Mouse (Mus musculus): Measurements from ENCODE around the gene Ccr6. TPM values are rescaled to one million over a fixed set of nuclear protein-coding genes. Genes with fewer than 3 reads are reported as not detected.
"Not testable (repeated sequence)": the region's sequence is repeated elsewhere in the genome, so short reads cannot be mapped to it uniquely, and the experiment has no call there.

The Ccr6 gene
- polyA plus RNA-seq, 1 experiment from 2014 or later: not detected

- not testable (repeated sequence) for H3K27me3 ChIP-seq (replicated peaks); H3K9ac ChIP-seq (replicated peaks); H3K4me3 ChIP-seq (replicated peaks); H3K4me2 ChIP-seq; H3K9me3 ChIP-seq (replicated peaks); H3K36me3 ChIP-seq; H3K27ac ChIP-seq (replicated peaks); ATAC-seq (ENCODE audit: low FRiP score); H3K4me1 ChIP-seq
- WGBS: 15% methylated on average over 7 of the region's 7 CpGs
These were observed 28.8 kb downstream of the Ccr6 start for GRCm38 (mm10) chr17:8264638-8265037.

DNA sequence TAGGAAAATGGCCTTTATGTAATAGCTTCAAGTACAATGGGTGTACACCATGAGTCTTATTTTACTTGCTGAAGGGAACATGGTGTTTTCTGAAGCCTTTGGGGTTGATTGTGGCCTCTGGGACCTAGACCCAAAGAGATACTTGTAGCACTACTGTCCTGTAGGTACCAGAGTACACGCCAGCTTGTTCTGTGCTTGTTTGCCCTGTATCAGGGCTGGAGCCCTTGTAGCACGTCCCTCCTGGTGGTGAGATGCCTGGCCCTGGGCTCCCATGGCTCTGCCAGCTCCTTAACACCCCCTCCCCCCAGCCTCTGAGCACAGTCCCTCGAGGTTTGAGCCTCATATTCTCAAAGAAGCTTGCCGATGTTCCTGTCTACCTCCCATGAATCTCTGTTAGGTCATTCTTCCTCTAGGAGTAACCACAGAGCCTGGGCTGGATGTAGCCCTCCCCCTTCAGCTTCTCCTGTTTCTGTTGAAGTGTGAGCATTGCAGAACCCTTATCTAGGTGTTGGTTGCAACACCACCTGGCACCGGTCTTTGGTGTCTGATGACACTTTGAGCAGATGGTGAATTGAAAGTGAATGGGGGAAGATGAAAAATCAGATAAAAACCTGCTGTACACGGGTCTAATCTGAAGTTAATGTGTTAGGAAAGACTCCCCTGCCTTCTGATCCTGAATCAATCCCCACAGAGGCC, 36.4 kb downstream of the Ccr6 start:
- Histone ChIP-seq H3K9ac (replicated peaks) (no peak overlapping the region), H3K4me3 (replicated peaks) (no peak overlapping the region), H3K4me1 (no peaks in the 10 kb centered on the region), H3K27me3 (replicated peaks) (no peaks in the 10 kb centered on the region), H3K4me2 (no peak overlapping the region), H3K27ac (replicated peaks) (no peak overlapping the region), H3K9me3 (replicated peaks) (no peaks in the 10 kb centered on the region), H3K36me3 (no peaks in the 10 kb centered on the region)
- WGBS: 57% methylated on average over 6 of the region's 6 CpGs
- ATAC-seq (ENCODE audit: low FRiP score): no peak

GRCm38 (mm10) chr17:8272951-8273350, 37.1 kb downstream of the Ccr6 start:
- Histone ChIP-seq H3K4me3 (replicated peaks) (no peak overlapping the region), H3K4me2 (no peak overlapping the region), H3K9me3 (replicated peaks) (no peaks in the 10 kb centered on the region), H3K27me3 (replicated peaks) (no peaks in the 10 kb centered on the region), H3K9ac (replicated peaks) (no peak overlapping the region), H3K36me3 (no peaks in the 10 kb centered on the region), H3K4me1 (no peaks in the 10 kb centered on the region), H3K27ac (replicated peaks) (no peak overlapping the region)
- 83% methylated on average over 6 of the region's 6 CpGs for WGBS
- no peak for ATAC-seq (ENCODE audit: low FRiP score)

- no peak for ATAC-seq (ENCODE audit: low FRiP score)
- H3K27ac ChIP-seq (replicated peaks): no peak overlapping the region
- no peaks in the 10 kb centered on the region for H3K36me3 ChIP-seq
- no peaks in the 10 kb centered on the region for H3K9me3 ChIP-seq (replicated peaks)
- H3K27me3 ChIP-seq (replicated peaks): no peaks in the 10 kb centered on the region
- H3K4me2 ChIP-seq: no peak overlapping the region
- 81% methylated on average over 4 of the region's 4 CpGs for WGBS
- H3K4me3 ChIP-seq (replicated peaks): no peak overlapping the region
- H3K4me1 ChIP-seq: no peaks in the 10 kb centered on the region
- H3K9ac ChIP-seq (replicated peaks): no peak overlapping the region
These were observed 40.2 kb downstream of the Ccr6 start for GRCm38 (mm10) chr17:8276071-8276470.

- H3K27ac ChIP-seq (replicated peaks): no peak overlapping the region
- no peaks in the 10 kb centered on the region for H3K36me3 ChIP-seq
- 79% methylated on average over 7 of the region's 7 CpGs for WGBS
- no peaks in the 10 kb centered on the region for H3K27me3 ChIP-seq (replicated peaks)
- ATAC-seq (ENCODE audit: low FRiP score): no peak
- H3K4me3 ChIP-seq (replicated peaks): no peak overlapping the region
- H3K9ac ChIP-seq (replicated peaks): no peak overlapping the region
- H3K9me3 ChIP-seq (replicated peaks): no peaks in the 10 kb centered on the region
- no peaks in the 10 kb centered on the region for H3K4me1 ChIP-seq
- H3K4me2 ChIP-seq: no peak overlapping the region
These were observed 40.8 kb downstream of the Ccr6 start for GRCm38 (mm10) chr17:8276680-8277079.

DNA sequence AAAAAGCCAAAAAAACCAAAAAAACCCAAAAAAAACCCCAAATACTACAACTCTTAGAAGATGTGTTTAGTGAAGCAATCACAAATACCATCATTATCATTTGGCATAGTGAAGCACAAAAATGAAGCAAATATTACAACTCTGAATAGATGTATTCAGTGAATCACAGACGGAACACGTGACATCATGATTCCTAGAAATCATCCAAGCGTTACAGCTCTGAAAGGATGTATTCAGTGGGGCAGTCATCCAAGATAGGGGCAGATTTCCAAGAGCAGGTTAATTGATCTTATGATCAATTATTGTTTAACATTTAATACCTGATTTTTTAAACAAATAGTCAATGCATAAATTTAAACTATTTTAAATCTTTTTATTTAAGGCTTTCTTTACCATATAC, 41.4 kb downstream of the Ccr6 start:
- Histone ChIP-seq H3K36me3 (no peaks in the 10 kb centered on the region), H3K4me3 (replicated peaks) (no peak overlapping the region), H3K27ac (replicated peaks) (no peak overlapping the region), H3K27me3 (replicated peaks) (no peaks in the 10 kb centered on the region), H3K4me2 (no peak overlapping the region), H3K9me3 (replicated peaks) (no peaks in the 10 kb centered on the region), H3K9ac (replicated peaks) (no peak overlapping the region), H3K4me1 (no peaks in the 10 kb centered on the region)
- ATAC-seq (ENCODE audit: low FRiP score): no peak
- 86% methylated on average over 3 of the region's 3 CpGs for WGBS

DNA sequence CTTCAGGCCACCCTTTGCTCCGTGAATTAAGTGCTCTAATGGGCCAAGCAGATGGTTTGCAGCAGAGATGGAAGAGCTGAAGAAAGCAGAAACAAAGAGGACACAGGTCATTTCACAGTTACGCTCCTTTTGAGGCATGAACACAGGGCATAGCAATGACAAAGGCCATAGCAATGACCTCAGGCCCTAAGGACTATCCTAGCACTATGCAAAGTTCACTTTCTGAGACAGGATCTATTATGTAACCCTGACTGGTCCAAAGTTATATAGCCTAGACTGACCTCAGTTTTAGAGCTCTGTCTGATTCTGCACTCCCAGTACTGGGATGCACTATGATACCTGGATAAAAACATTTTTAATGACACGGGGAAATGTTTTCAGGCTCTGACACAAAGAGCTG, 42.5 kb downstream of the Ccr6 start:
- no peak overlapping the region for H3K27ac ChIP-seq (replicated peaks)
- no peak overlapping the region for H3K4me3 ChIP-seq (replicated peaks)
- no peak overlapping the region for H3K4me2 ChIP-seq
- no peak for ATAC-seq (ENCODE audit: low FRiP score)
- no peak overlapping the region for H3K9ac ChIP-seq (replicated peaks)
- no peaks in the 10 kb centered on the region for H3K36me3 ChIP-seq
- H3K4me1 ChIP-seq: peaks cover 8% of the 10 kb centered on the region
- 59% methylated on average over 3 of the region's 3 CpGs for WGBS
- no peaks in the 10 kb centered on the region for H3K9me3 ChIP-seq (replicated peaks)
- H3K27me3 ChIP-seq (replicated peaks): no peaks in the 10 kb centered on the region

GRCm38 (mm10) chr17:8282821-8283525, 47.1 kb downstream of the Ccr6 start, which contains the start of gene Mpc1:
Mpc1 (plus strand) TSS chr17:8282904.
- H3K27me3 ChIP-seq (replicated peaks): no peaks in the 10 kb centered on the region
- H3K27ac ChIP-seq (replicated peaks): peak within 1 kb of the TSS; percentile 95
- ATAC-seq (ENCODE audit: low FRiP score): peak; percentile 74
- H3K9ac ChIP-seq (replicated peaks): peak within 1 kb of the TSS; percentile 87
- no peaks in the 10 kb centered on the region for H3K9me3 ChIP-seq (replicated peaks)
- WGBS: 2% methylated on average over 34 of the region's 35 CpGs
- H3K36me3 ChIP-seq: no peaks in the 10 kb centered on the region
- peaks cover 29% of the 10 kb centered on the region for H3K4me1 ChIP-seq
- H3K4me3 ChIP-seq (replicated peaks): peak within 1 kb of the TSS; percentile 94
- H3K4me2 ChIP-seq: peak within 1 kb of the TSS; percentile 93

DNA sequence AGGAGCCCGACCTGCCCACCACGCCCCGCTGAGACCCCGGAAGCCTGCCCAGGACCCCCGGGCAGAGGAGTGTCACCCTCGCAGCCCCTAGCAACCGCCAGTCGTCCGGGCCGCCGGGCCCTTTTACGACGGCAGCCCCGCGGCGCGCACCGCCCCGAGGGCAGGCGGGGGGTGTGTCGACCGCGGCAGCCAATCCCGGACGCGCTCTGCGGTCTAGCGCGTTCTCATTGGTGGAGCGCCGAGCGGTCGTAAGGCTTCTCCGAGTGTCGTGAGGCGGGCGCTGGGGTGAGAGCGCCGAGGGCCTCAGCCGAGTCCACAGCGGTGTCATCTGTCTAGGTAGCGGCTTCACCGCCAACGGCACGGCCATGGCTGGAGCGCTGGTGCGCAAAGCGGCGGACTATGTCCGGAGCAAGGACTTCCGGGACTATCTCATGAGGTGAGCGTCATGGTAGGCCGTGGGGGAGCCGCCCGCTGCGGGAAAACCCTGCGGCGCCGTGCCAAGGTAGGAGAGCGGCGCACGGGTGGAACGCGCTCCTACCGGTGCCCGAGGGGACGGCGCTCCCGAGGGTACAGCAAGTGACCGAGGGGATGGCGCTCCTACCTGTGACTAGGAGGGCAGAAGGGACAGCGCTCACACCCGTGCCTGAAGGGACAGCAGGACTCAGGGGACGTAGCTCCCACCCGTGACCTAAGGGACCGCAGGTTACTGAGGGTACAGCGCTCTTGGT, 47.8 kb downstream of the Ccr6 start:
- WGBS: under 1% methylated on average over 77 of the region's 77 CpGs

GRCm38 (mm10) chr17:8284254-8284661, 48.4 kb downstream of the Ccr6 start:
- no peaks in the 10 kb centered on the region for H3K27me3 ChIP-seq (replicated peaks)
- ATAC-seq (ENCODE audit: low FRiP score): peak; percentile 52
- peaks cover under 1% of the 10 kb centered on the region; the same call in 1 of the 2 replicates for H3K36me3 ChIP-seq
- WGBS: under 1% methylated on average over 32 of the region's 32 CpGs
- H3K27ac ChIP-seq (replicated peaks): peak overlapping the region; percentile 95
- H3K4me1 ChIP-seq: peaks cover 29% of the 10 kb centered on the region
- peak overlapping the region; percentile 87 for H3K9ac ChIP-seq (replicated peaks)
- peak overlapping the region; percentile 93 for H3K4me2 ChIP-seq
- peak overlapping the region; percentile 94 for H3K4me3 ChIP-seq (replicated peaks)
- H3K9me3 ChIP-seq (replicated peaks): no peaks in the 10 kb centered on the region

More for the DNA sequence above, 47.8 kb downstream of the Ccr6 start:
- peak; percentile 98 for ATAC-seq (ENCODE audit: low FRiP score)
- Histone ChIP-seq H3K36me3 (no peaks in the 10 kb centered on the region), H3K9ac (replicated peaks) (peak overlapping the region; percentile 87), H3K27ac (replicated peaks) (peak overlapping the region; percentile 95), H3K4me2 (peak overlapping the region; percentile 93), H3K9me3 (replicated peaks) (no peaks in the 10 kb centered on the region), H3K4me1 (peaks cover 29% of the 10 kb centered on the region), H3K27me3 (replicated peaks) (no peaks in the 10 kb centered on the region), H3K4me3 (replicated peaks) (peak overlapping the region; percentile 94)

DNA sequence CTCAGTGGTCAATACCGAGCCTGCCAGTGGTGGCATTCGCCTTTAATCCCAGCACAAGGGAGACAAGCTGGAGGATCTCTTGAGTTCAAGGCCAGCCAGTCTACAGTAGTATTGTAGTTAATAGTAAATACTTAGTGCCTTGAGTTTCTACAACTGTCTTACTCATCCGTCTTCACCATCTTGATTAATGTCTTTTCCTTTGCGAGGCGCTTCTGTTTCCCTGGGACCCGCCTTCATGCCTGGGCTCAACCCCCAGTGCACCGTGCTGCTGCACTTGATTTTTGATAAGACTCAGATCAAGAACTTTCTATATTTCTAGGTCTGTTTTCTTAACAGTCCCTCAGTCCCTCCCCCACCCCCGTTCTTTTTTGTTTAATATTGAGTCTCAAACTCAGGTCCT, 49.2 kb downstream of the Ccr6 start:
- WGBS: 31% methylated on average over 8 of the region's 8 CpGs
- H3K9ac ChIP-seq (replicated peaks): peak overlapping the region; percentile 87
- no peaks in the 10 kb centered on the region for H3K27me3 ChIP-seq (replicated peaks)
- peaks cover 29% of the 10 kb centered on the region for H3K4me1 ChIP-seq
- peak overlapping the region; percentile 94 for H3K4me3 ChIP-seq (replicated peaks)
- ATAC-seq (ENCODE audit: low FRiP score): no peak
- peak overlapping the region; percentile 93 for H3K4me2 ChIP-seq
- no peaks in the 10 kb centered on the region for H3K9me3 ChIP-seq (replicated peaks)
- H3K27ac ChIP-seq (replicated peaks): no peak overlapping the region
- H3K36me3 ChIP-seq: peaks cover 8% of the 10 kb centered on the region; the same call in 1 of the 2 replicates

Data from neural tube, embryonic 15.5 days (tissue).